Mouse (Mus musculus) liver, embryonic 18 days (tissue): ENCODE measurements around the gene E2f2. TPM values are rescaled to one million over a fixed set of nuclear protein-coding genes. Genes with fewer than 3 reads are reported as not detected.

Source experiments
- polyA plus RNA-seq: library from polyadenylated mRNA; depleted of rRNA; stranded (reverse); fragments of >200 nt; gene quantifications from 2 replicates; pipeline ENCODE4 v1.2.3, GENCODE M21; 2012; rRNA removed

E2f2 gene
- polyA plus RNA-seq: 24.2 TPM in 2 replicates

DNA sequence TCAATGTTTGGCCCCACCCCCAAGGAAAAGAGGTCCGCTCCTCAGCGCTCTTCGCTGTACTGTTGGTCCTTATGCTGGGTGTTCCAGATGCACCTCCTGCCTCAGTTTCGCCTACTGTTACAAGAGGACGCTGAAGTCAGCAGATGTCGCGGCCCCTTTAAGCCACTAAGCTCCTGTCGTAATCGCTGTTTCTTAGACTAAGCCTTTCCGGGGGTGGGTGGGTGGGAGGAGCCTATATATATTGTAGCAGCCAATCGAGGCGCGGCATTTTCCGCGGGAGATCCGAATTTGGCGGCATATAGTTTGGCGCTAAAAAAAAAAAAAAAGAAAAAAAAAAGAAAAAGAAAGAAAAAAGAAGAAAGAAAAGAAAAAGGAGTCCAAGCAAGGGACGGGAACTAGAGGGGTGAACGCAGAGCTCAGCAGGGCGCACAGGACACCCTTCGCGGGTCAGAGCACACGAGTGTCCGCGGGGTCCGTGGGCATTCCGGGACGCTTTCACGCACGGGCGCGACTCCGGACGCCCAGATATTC, at the start of gene E2f2:
E2f2 (plus strand) TSS at position 384 of the 531 bp plus-strand sequence.

DNA sequence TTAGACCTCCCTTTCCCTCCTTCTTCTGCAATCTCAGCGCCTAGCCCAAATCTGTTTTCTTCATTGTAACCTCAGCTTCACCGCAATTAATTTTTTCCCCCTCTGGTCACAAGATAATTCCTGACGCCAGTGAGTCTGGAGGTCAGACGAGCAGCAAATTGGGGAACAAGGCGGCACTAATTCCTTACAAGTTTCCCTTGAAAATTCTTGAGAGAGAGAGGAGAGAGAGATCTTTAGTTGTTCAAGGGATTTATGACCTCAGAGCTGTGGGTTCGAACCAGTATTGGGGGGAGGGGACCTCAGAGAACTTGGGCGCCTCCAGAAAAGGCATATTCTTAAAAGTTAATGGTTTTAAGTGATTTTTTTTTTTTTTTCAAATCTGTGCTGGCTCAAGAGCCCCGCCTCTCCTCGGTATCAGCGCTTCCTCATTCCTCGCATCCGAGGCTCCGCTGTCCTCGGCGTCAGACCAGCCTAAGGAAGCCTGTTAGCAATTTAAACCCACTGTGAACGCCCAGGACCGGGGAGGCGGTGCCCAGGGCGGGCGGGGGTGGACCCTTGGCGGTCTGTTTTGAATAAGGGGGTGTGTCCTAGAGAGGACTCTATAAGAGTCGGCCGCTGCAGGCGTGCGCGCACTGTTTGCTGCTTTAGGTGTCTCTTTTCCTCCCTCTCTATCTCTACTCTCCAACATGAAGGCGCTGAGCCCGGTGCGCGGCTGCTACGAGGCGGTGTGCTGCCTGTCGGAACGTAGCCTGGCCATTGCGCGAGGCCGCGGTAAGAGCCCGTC, 28.8 kb upstream of the E2f2 start, which contains the start of gene Id3:
Id3 (plus strand) TSS at position 305 of the 784 bp plus-strand sequence.

DNA sequence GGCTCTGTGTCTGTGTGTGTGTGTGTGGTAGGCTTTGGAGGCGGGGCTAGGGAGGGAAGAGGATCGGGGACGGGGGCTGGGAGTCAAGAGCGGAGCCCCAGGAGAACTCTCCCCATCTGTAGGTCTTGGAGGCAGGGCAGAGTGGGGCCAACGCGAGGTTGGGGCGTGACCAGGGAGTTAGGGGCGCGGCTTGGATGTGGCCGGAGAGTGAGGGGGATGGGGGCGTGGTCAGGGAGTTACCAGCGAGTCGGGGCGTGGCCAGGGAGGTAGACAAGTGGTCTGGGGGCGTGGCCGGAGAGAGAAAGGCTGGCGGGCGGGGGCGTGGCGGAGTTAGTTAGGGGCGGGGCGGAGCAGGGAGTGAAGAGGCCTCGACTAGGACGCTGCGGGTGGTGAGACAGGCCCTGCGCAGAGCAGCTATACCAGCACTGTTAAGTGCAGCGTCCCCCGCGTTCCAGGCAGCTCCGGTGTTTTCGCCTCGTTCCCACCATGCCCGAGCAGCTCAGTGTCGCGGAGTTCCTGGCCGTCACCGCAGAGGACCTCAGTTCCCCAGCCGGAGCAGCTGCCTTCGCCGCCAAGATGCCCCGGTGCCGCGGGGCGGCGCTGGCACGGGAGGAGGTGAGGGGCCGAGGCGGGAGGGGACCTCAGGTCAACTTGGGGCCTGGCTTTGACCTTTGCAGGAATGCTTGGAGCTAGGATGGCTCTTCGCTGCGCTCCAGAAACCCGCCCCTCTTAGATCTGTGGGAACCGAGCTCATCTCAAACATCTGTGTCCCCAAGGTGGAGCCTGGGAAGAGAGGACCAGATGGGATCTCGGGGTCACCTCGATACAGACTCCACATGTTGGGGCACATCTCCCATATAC, 34.1 kb downstream of the E2f2 start, which contains the start of gene Asap3:
Asap3 (plus strand) TSS at position 333 of the 861 bp plus-strand sequence.

Other genes with a start within 250 kb of the E2f2 start
- gene Hmgcl, start 225.9 kb upstream of the E2f2 start, polyA plus RNA-seq: 126 and 136 TPM in 2 replicates
- 57.7 and 89.2 TPM in 2 replicates for gene Gale, start 208.7 kb upstream of the E2f2 start, polyA plus RNA-seq
- 31.4 and 33.0 TPM in 2 replicates for gene Lypla2, start 199.8 kb upstream of the E2f2 start, polyA plus RNA-seq
- gene Pithd1, start 185.1 kb upstream of the E2f2 start, polyA plus RNA-seq: 27.8 and 29.6 TPM in 2 replicates
- gene Eloa, start 150.6 kb upstream of the E2f2 start, polyA plus RNA-seq: 13.6 and 13.7 TPM in 2 replicates
- gene Rpl11, start 119.0 kb upstream of the E2f2 start, polyA plus RNA-seq: 658 and 692 TPM in 2 replicates
- 39.5 and 41.9 TPM in 2 replicates for gene Id3, start 28.9 kb upstream of the E2f2 start, polyA plus RNA-seq
- 6.4 and 6.5 TPM in 2 replicates for gene Asap3, start 34.0 kb downstream of the E2f2 start, polyA plus RNA-seq
- 9.8 and 10.9 TPM in 2 replicates for gene Tcea3, start 75.3 kb downstream of the E2f2 start, polyA plus RNA-seq
- 2.9 and 3.0 TPM in 2 replicates for gene Zfp46, start 112.3 kb downstream of the E2f2 start, polyA plus RNA-seq
- gene Hnrnpr, start 138.5 kb downstream of the E2f2 start, polyA plus RNA-seq: 29.8 and 31.4 TPM in 2 replicates